Comparison of ENCODE assay signal across 8 mouse cellular contexts in the genomic region with DNA sequence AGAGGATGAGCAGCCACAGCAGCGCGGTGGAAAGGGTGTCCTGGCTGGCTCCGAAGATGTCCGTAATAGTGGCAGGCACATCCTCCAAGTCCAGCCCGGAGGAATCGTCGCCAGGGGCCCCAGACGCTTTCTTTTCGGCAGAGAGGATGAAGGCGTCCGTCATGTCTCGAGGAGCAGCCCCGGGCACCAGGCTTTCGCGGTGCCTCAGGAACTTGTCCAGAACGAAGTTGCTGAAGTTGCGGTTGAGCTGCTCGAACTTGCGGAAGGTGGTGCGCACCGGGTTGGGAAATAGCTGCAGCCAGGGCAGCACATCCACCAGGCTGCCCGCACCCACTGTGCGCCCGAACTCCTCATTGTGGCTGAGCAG. TPM values are rescaled to one million over a fixed set of nuclear protein-coding genes. Genes with fewer than 3 reads are reported as not detected.
DNase-seq lines count a peak whose midpoint lies in the region; ATAC-seq and TF ChIP-seq lines count a peak whose summit lies in the region.

No protein-coding gene starts in this region.

- WGBS in cerebellum, adult 2 months = 2% methylated on average over 24 of the region's 24 CpGs
- WGBS in heart, embryonic 14.5 days = 2% methylated on average over 24 of the region's 24 CpGs
- 2% methylated on average over 24 of the region's 24 CpGs for WGBS in liver, embryonic 12.5 days (ENCODE audit: insufficient replicate concordance)
- 2% methylated on average over 24 of the region's 24 CpGs for WGBS in stomach, embryonic 16.5 days

- peaks cover 1% of the 10 kb centered on the region; the same call in 1 of the 2 replicates for H3K27me3 ChIP-seq in cerebellum, adult 2 months (ENCODE audit: control insufficient read depth, insufficient read depth, low read length)
- peaks cover 70% of the 10 kb centered on the region for H3K27me3 ChIP-seq in heart, embryonic 14.5 days (ENCODE audit: control insufficient read depth, insufficient read depth, low read length)
- H3K27me3 ChIP-seq in liver, embryonic 12.5 days (replicated peaks) = peaks cover 85% of the 10 kb centered on the region
- peaks cover 38% of the 10 kb centered on the region for H3K27me3 ChIP-seq in stomach, embryonic 16.5 days (ENCODE audit: control insufficient read depth, insufficient read depth, low read length)

- H3K27ac ChIP-seq in cerebellum, adult 2 months (ENCODE audit: insufficient read depth, low read length) = no peak overlapping the region
- no peak overlapping the region for H3K27ac ChIP-seq in heart, embryonic 14.5 days (replicated peaks in 1 of 2; ENCODE audit: control insufficient read depth in 1 of 2, insufficient read depth in 1 of 2, low read depth in 2 of 2, low read length in 2 of 2)
- no peak overlapping the region for H3K27ac ChIP-seq in liver, embryonic 12.5 days
- H3K27ac ChIP-seq in stomach, embryonic 16.5 days (ENCODE audit: low read length) = no peak overlapping the region

- H3K4me2 ChIP-seq in heart, embryonic 14.5 days (ENCODE audit: low read length) = peak overlapping the region; percentile 91
- H3K4me2 ChIP-seq in liver, embryonic 12.5 days = peak overlapping the region; percentile 65
- peak overlapping the region; percentile 63 for H3K4me2 ChIP-seq in stomach, embryonic 16.5 days (ENCODE audit: low read depth, low read length)

- no peak for ATAC-seq in cerebellum, adult (ENCODE audit: insufficient number of reproducible peaks, low FRiP score, low TSS enrichment)
- no peak for ATAC-seq in heart, embryonic 14.5 days (ENCODE audit: insufficient number of reproducible peaks, insufficient read depth, low FRiP score, low read depth)
- no peak for ATAC-seq in liver, embryonic 12.5 days
- no peak for ATAC-seq in stomach, embryonic 16.5 days (ENCODE audit: insufficient read depth, low FRiP score)

- peak overlapping the region; percentile 25; the same call in 1 of the 2 replicates for H3K9ac ChIP-seq in heart, embryonic 14.5 days (ENCODE audit: low read length)
- H3K9ac ChIP-seq in liver, embryonic 12.5 days = peak overlapping the region; percentile 1; the same call in 1 of the 2 replicates
- peak overlapping the region; percentile 54 for H3K9ac ChIP-seq in stomach, embryonic 16.5 days (ENCODE audit: low read length)

- TF ChIP-seq POLR2A in cerebellum, adult 2 months (IDR thresholded peaks at IDR 0.05; ENCODE audit: borderline replicate concordance, insufficient read depth, low read length) = no peak

- no peaks in the 10 kb centered on the region for H3K36me3 ChIP-seq in heart, embryonic 14.5 days (ENCODE audit: control insufficient read depth, insufficient read depth, low read length)
- no peaks in the 10 kb centered on the region for H3K36me3 ChIP-seq in liver, embryonic 12.5 days
- H3K36me3 ChIP-seq in stomach, embryonic 16.5 days (ENCODE audit: control insufficient read depth, insufficient read depth, low read length) = no peaks in the 10 kb centered on the region

- no peak for DNase-seq in cerebellum, adult 2 months
- peak; percentile 56 for DNase-seq in R1 (ENCODE audit: low read depth, low spot score)
- DNase-seq in B cell, adult 2 months = no peak
- DNase-seq in frontal cortex, postnatal 10 days (ENCODE audit: low spot score in 2 of 2) = no peak

- H3K4me1 ChIP-seq in cerebellum, adult 2 months (ENCODE audit: control insufficient read depth, insufficient read depth, low read length) = peaks cover 4% of the 10 kb centered on the region; the same call in 1 of the 2 replicates
- H3K4me1 ChIP-seq in heart, embryonic 14.5 days (ENCODE audit: control insufficient read depth in 2 of 2, insufficient read depth in 2 of 2, low read length in 2 of 2) = peaks cover 18 to 32% of the 10 kb centered on the region in 2 experiments; a peak in 3 of 4 replicates
- H3K4me1 ChIP-seq in liver, embryonic 12.5 days = peaks cover 17% of the 10 kb centered on the region; the same call in 1 of the 2 replicates
- peaks cover 25% of the 10 kb centered on the region; the same call in 1 of the 2 replicates for H3K4me1 ChIP-seq in stomach, embryonic 16.5 days (ENCODE audit: control insufficient read depth, insufficient read depth, low read length)

- no peak for TF ChIP-seq CTCF in cerebellum, adult 2 months (IDR thresholded peaks at IDR 0.05; ENCODE audit: borderline replicate concordance, insufficient read depth, low read depth, low read length)

- peak overlapping the region; percentile 17 for H3K4me3 ChIP-seq in cerebellum, adult 2 months (replicated peaks; ENCODE audit: insufficient read depth, low read depth, low read length)
- peak overlapping the region; percentile 40 to 50 for H3K4me3 ChIP-seq in heart, embryonic 14.5 days (ENCODE audit: control insufficient read depth in 1 of 2, insufficient read depth in 1 of 2, low read depth in 1 of 2, low read length in 2 of 2)
- peak overlapping the region; percentile 44 for H3K4me3 ChIP-seq in liver, embryonic 12.5 days
- H3K4me3 ChIP-seq in stomach, embryonic 16.5 days (replicated peaks; ENCODE audit: low read length) = peak overlapping the region; percentile 49

- no peaks in the 10 kb centered on the region for H3K9me3 ChIP-seq in heart, embryonic 14.5 days (ENCODE audit: control insufficient read depth, low read length)
- no peaks in the 10 kb centered on the region for H3K9me3 ChIP-seq in liver, embryonic 12.5 days (replicated peaks)
- H3K9me3 ChIP-seq in stomach, embryonic 16.5 days (replicated peaks; ENCODE audit: control insufficient read depth, low read length) = no peaks in the 10 kb centered on the region

RNA-seq across cellular contexts. Expression of a gene that starts 1.6 kb away (rescaled TPM):
- 1.1 and 1.6 TPM in 2 replicates for polyA plus RNA-seq in cerebellum, adult 2 months (2012; rRNA removed)
- polyA plus RNA-seq in heart, embryonic 14.5 days (2014; fragmentation: Nextera tagmentation; extraction: Ambion mirVana) = 0.36 and 1.1 TPM in 2 replicates
- polyA plus RNA-seq in liver, embryonic 12.5 days (2016; fragmentation: Nextera tagmentation; extraction: Ambion mirVana) = 2.6 and 3.7 TPM in 2 replicates
- polyA plus RNA-seq in stomach, embryonic 16.5 days (2015; fragmentation: Nextera tagmentation; extraction: Ambion mirVana) = 12.4 and 13.4 TPM in 2 replicates

Comparison
In these comparisons a context has a peak if more than half of its experiments do, and no peak if none do; other contexts are left out.
1. H3K9ac ChIP-seq: peak in every context shown above with its lines; median percentile 54 in stomach, embryonic 16.5 days; 25 in heart, embryonic 14.5 days; 1 in liver, embryonic 12.5 days.